8 mouse cellular contexts compared by ENCODE assay signal in genomic region chr10:81411471-81412400, GRCm38 (mm10). TPM values are rescaled to one million over a fixed set of nuclear protein-coding genes. Genes with fewer than 3 reads are reported as not detected.
DNase-seq lines count a peak whose midpoint lies in the region; ATAC-seq and TF ChIP-seq lines count a peak whose summit lies in the region.

No protein-coding gene starts in this region.

- peak overlapping the region; percentile 10; the same call in 1 of the 2 replicates for H3K9ac ChIP-seq in hindbrain, embryonic 13.5 days
- H3K9ac ChIP-seq in midbrain, embryonic 14.5 days (replicated peaks; ENCODE audit: low read length), result no peak overlapping the region

- DNase-seq in G1E (ENCODE audit: low spot score), result no peak
- peak; percentile 94 for DNase-seq in gastrocnemius, adult 18-20 months (ENCODE audit: low spot score)
- peak; percentile 59 to 81 for DNase-seq in left cerebral cortex, postnatal 25 days (ENCODE audit: low spot score in 2 of 2)
- DNase-seq in midbrain, embryonic 14.5 days, result peak; percentile 59
- DNase-seq in urinary bladder, postnatal 14 days (ENCODE audit: low spot score), result peak; percentile 71
- DNase-seq in thymus, postnatal 4 days, result no peak

- 55% methylated on average over 18 of the region's 18 CpGs for WGBS in hindbrain, embryonic 13.5 days
- WGBS in midbrain, embryonic 14.5 days, result 64% methylated on average over 18 of the region's 18 CpGs

- peaks cover 28% of the 10 kb centered on the region for H3K36me3 ChIP-seq in G1E (replicated peaks)
- peaks cover 28% of the 10 kb centered on the region for H3K36me3 ChIP-seq in hindbrain, embryonic 13.5 days
- H3K36me3 ChIP-seq in midbrain, embryonic 14.5 days (ENCODE audit: control insufficient read depth, insufficient read depth, low read length), result peaks cover 16% of the 10 kb centered on the region

- peak overlapping the region; percentile 77 for H3K27ac ChIP-seq in hindbrain, embryonic 13.5 days
- peak overlapping the region; percentile 45; the same call in 1 of the 2 replicates for H3K27ac ChIP-seq in midbrain, embryonic 14.5 days (replicated peaks; ENCODE audit: low read depth, low read length)

- H3K4me3 ChIP-seq in G1E (ENCODE audit: low read depth, low read length), result peak overlapping the region; percentile 36; the same call in 1 of the 2 replicates
- no peak overlapping the region for H3K4me3 ChIP-seq in hindbrain, embryonic 13.5 days
- H3K4me3 ChIP-seq in midbrain, embryonic 14.5 days (replicated peaks; ENCODE audit: low read depth, low read length), result no peak overlapping the region

- intact Hi-C loops in left cerebral cortex, postnatal 25 days (cut with DNase I), result no loop called here

- H3K4me1 ChIP-seq in G1E (ENCODE audit: insufficient read depth, low read depth, low read length), result peaks cover 99% of the 10 kb centered on the region
- peaks cover 99% of the 10 kb centered on the region for H3K4me1 ChIP-seq in hindbrain, embryonic 13.5 days (replicated peaks)
- peaks cover 24% of the 10 kb centered on the region for H3K4me1 ChIP-seq in midbrain, embryonic 14.5 days (ENCODE audit: control insufficient read depth, insufficient read depth, low read length)

- no peaks in the 10 kb centered on the region for H3K9me3 ChIP-seq in G1E (replicated peaks)
- H3K9me3 ChIP-seq in hindbrain, embryonic 13.5 days, result no peaks in the 10 kb centered on the region
- no peaks in the 10 kb centered on the region for H3K9me3 ChIP-seq in midbrain, embryonic 14.5 days (ENCODE audit: control insufficient read depth, low read length)

- peak overlapping the region; percentile 13; the same call in 1 of the 2 replicates for H3K4me2 ChIP-seq in hindbrain, embryonic 13.5 days
- H3K4me2 ChIP-seq in midbrain, embryonic 14.5 days (ENCODE audit: low read length), result no peak overlapping the region

- H3K27me3 ChIP-seq in G1E (ENCODE audit: insufficient read depth, low read length), result peaks cover 23% of the 10 kb centered on the region; the same call in 1 of the 2 replicates
- peaks cover 26% of the 10 kb centered on the region for H3K27me3 ChIP-seq in hindbrain, embryonic 13.5 days
- H3K27me3 ChIP-seq in midbrain, embryonic 14.5 days (ENCODE audit: control insufficient read depth, insufficient read depth, low read length), result peaks cover 15% of the 10 kb centered on the region; the same call in 1 of the 2 replicates

- no peak for TF ChIP-seq CTCF in G1E (IDR thresholded peaks at IDR 0.05; ENCODE audit: low read depth, low read length)

- no peak for ATAC-seq in G1E (ENCODE audit: extremely low read depth, insufficient number of reproducible peaks, low FRiP score, poor library complexity, severe bottlenecking)
- peak; percentile 7; the same call in 1 of the 2 replicates for ATAC-seq in cerebellum, adult (ENCODE audit: insufficient number of reproducible peaks, low FRiP score, low TSS enrichment)
- 0 out of 2 replicates have a peak, but pooled peaks have one; percentile 4 for ATAC-seq in hindbrain, embryonic 13.5 days (ENCODE audit: low FRiP score)
- ATAC-seq in midbrain, embryonic 14.5 days (ENCODE audit: low FRiP score, low TSS enrichment), result no peak

RNA-seq across cellular contexts. Expression of gene Smim24, which starts 18.9 kb away (rescaled TPM):
- 6.5 and 13.8 TPM in 2 replicates for total RNA-seq in G1E (2014; fragmentation: Nextera tagmentation)
- total RNA-seq in G1E (2017), result 1.9 and 3.5 TPM in 2 replicates
- polyA plus RNA-seq in G1E (2012), result 1.6 and 1.8 TPM in 2 replicates
- total RNA-seq in gastrocnemius, adult 18-20 months (2021), result not detected
- polyA plus RNA-seq in hindbrain, embryonic 13.5 days (2015; fragmentation: Nextera tagmentation; extraction: Ambion mirVana), result 1.8 TPM in 2 replicates
- total RNA-seq in left cerebral cortex, postnatal 25 days (2021), result 1 to 10 TPM in 1 of 2 experiments, under 1 TPM in 1; 0.89 to 1.5 TPM
- polyA plus RNA-seq in midbrain, embryonic 14.5 days (2014; fragmentation: Nextera tagmentation; extraction: Ambion mirVana), result 1.0 and 1.2 TPM in 2 replicates

RNA-seq across cellular contexts. Expression of gene Gm48552, which starts 22.9 kb away (rescaled TPM):
- total RNA-seq in G1E (2014; fragmentation: Nextera tagmentation), result 1.2 and 3.1 TPM in 2 replicates
- total RNA-seq in G1E (2017), result 0.38 and 0.93 TPM in 2 replicates
- polyA plus RNA-seq in G1E (2012), result 7.2 and 7.4 TPM in 2 replicates
- total RNA-seq in gastrocnemius, adult 18-20 months (2021), result under 1 TPM in 1 of 2 experiments, not detected in 1; 0.34 TPM
- polyA plus RNA-seq in hindbrain, embryonic 13.5 days (2015; fragmentation: Nextera tagmentation; extraction: Ambion mirVana), result 2.0 and 2.3 TPM in 2 replicates
- 1 to 10 TPM; 4.0 to 4.1 TPM for total RNA-seq in left cerebral cortex, postnatal 25 days (2021)
- polyA plus RNA-seq in midbrain, embryonic 14.5 days (2014; fragmentation: Nextera tagmentation; extraction: Ambion mirVana), result 1.3 and 2.9 TPM in 2 replicates

RNA-seq across cellular contexts. Expression of gene Gm48551, which starts 27.5 kb away (rescaled TPM):
- total RNA-seq in G1E (2014; fragmentation: Nextera tagmentation) (1.1 TPM in 1 of 2 replicates, not detected in the other), G1E (2017) (2.6 and 4.1 TPM in 2 replicates)
- 0.72 and 1.3 TPM in 2 replicates for polyA plus RNA-seq in G1E (2012)
- total RNA-seq in gastrocnemius, adult 18-20 months (2021), result under 1 TPM; 0.57 to 0.97 TPM
- polyA plus RNA-seq in hindbrain, embryonic 13.5 days (2015; fragmentation: Nextera tagmentation; extraction: Ambion mirVana), result 6.5 and 8.1 TPM in 2 replicates
- 1 to 10 TPM; 3.5 to 4.2 TPM for total RNA-seq in left cerebral cortex, postnatal 25 days (2021)
- polyA plus RNA-seq in midbrain, embryonic 14.5 days (2014; fragmentation: Nextera tagmentation; extraction: Ambion mirVana), result 4.5 and 8.2 TPM in 2 replicates

RNA-seq across cellular contexts. Expression of gene Dohh, which starts 27.5 kb away (rescaled TPM):
- total RNA-seq in G1E (2014; fragmentation: Nextera tagmentation) (9.6 and 11.9 TPM in 2 replicates), G1E (2017) (60.4 and 69.7 TPM in 2 replicates)
- 186 and 220 TPM in 2 replicates for polyA plus RNA-seq in G1E (2012)
- 10 to 100 TPM; 41.1 to 44.1 TPM for total RNA-seq in gastrocnemius, adult 18-20 months (2021)
- 72.1 and 74.8 TPM in 2 replicates for polyA plus RNA-seq in hindbrain, embryonic 13.5 days (2015; fragmentation: Nextera tagmentation; extraction: Ambion mirVana)
- 10 to 100 TPM; 83.7 to 87.7 TPM for total RNA-seq in left cerebral cortex, postnatal 25 days (2021)
- polyA plus RNA-seq in midbrain, embryonic 14.5 days (2014; fragmentation: Nextera tagmentation; extraction: Ambion mirVana), result 59.5 and 79.6 TPM in 2 replicates

RNA-seq across cellular contexts. Expression of gene Fzr1, which starts 33.4 kb away (rescaled TPM):
- total RNA-seq in G1E (2014; fragmentation: Nextera tagmentation) (29.7 and 65.2 TPM in 2 replicates), G1E (2017) (15.8 and 22.8 TPM in 2 replicates)
- 88.9 and 96.2 TPM in 2 replicates for polyA plus RNA-seq in G1E (2012)
- 10 to 100 TPM; 15.3 to 15.4 TPM for total RNA-seq in gastrocnemius, adult 18-20 months (2021)
- polyA plus RNA-seq in hindbrain, embryonic 13.5 days (2015; fragmentation: Nextera tagmentation; extraction: Ambion mirVana), result 121 and 126 TPM in 2 replicates
- 10 to 100 TPM; 63.5 to 70.2 TPM for total RNA-seq in left cerebral cortex, postnatal 25 days (2021)
- polyA plus RNA-seq in midbrain, embryonic 14.5 days (2014; fragmentation: Nextera tagmentation; extraction: Ambion mirVana), result 122 and 146 TPM in 2 replicates

Comparison
In these comparisons a context has a peak if more than half of its experiments do, and no peak if none do; other contexts are left out.
1. ATAC-seq: peak in cerebellum, adult (single experiment) and hindbrain, embryonic 13.5 days (single experiment); none in G1E (single experiment) and midbrain, embryonic 14.5 days (single experiment).
2. DNase-seq: peak in gastrocnemius, adult 18-20 months (single experiment), left cerebral cortex, postnatal 25 days (2 of 2), midbrain, embryonic 14.5 days (single experiment) and urinary bladder, postnatal 14 days (single experiment); none in G1E (single experiment) and thymus, postnatal 4 days (single experiment).